Mouse (Mus musculus) small intestine, adult 2 months (tissue): ENCODE measurements around the gene Phf5a. TPM values are rescaled to one million over a fixed set of nuclear protein-coding genes. Genes with fewer than 3 reads are reported as not detected.

ENCODE experiments used
- H3K27ac ChIP-seq: fragments of 200-500 bp; 2 replicates; pipeline ENCODE4 v1.5.1; 2012; ENCODE audit warnings: low read depth, low read length, control low read depth, inconsistent platforms; ENCODE audit not compliant: insufficient read depth
- H3K27me3 ChIP-seq: fragments of 200-500 bp; 2 replicates; pipeline ENCODE4 v1.6.1; 2012; ENCODE audit warnings: mild to moderate bottlenecking, moderate library complexity, low read length, inconsistent platforms; ENCODE audit not compliant: control insufficient read depth, insufficient read depth
- H3K36me3 ChIP-seq: fragments of 200-500 bp; 2 replicates; pipeline ENCODE4 v1.6.1; 2012; ENCODE audit warnings: mild to moderate bottlenecking, low read length, control low read depth, inconsistent platforms; ENCODE audit not compliant: control insufficient read depth, insufficient read depth
- H3K4me1 ChIP-seq: fragments of 200-500 bp; 2 replicates; pipeline ENCODE4 v1.6.1; 2012; ENCODE audit warnings: low read length, inconsistent platforms, mixed read lengths; ENCODE audit not compliant: control insufficient read depth, insufficient read depth, insufficient read length
- H3K4me3 ChIP-seq: fragments of 200-500 bp; 2 replicates; pipeline ENCODE4 v1.5.1; 2012; ENCODE audit warnings: low read depth, mild to moderate bottlenecking, control low read depth, inconsistent platforms, low read length, moderate library complexity
- CTCF ChIP-seq: fragments of 200-500 bp; IDR thresholded peaks from 2 replicates; pipeline ENCODE4 v1.5.1; 2012; ENCODE audit warnings: low read depth, mild to moderate bottlenecking, control low read depth, inconsistent platforms, low read length, moderate library complexity, mixed read lengths; ENCODE audit not compliant: insufficient replicate concordance, insufficient read length; ENCODE audit errors: extremely low read depth
- POLR2A ChIP-seq: fragments of 200-500 bp; IDR thresholded peaks from 2 replicates; pipeline ENCODE4 v1.6.1; 2012; ENCODE audit warnings: low read depth, mild to moderate bottlenecking, control low read depth, inconsistent platforms, low read length, moderate library complexity
- WGBS: fragments of 180-500 bp; shearing (Covaris S2); methylation state at CpG from one replicate; pipeline ENCODE4 v1.1.7; 2018; 5-methylcytosine and 5-hydroxymethylcytosine counted together
- polyA plus RNA-seq: library from polyadenylated mRNA; depleted of rRNA; stranded (reverse); fragments of >200 nt; gene quantifications from 2 replicates; pipeline ENCODE4 v1.2.3, GENCODE M21; 2012; rRNA removed

Phf5a gene
- 22.6 and 47.0 TPM in 2 replicates for polyA plus RNA-seq

DNA sequence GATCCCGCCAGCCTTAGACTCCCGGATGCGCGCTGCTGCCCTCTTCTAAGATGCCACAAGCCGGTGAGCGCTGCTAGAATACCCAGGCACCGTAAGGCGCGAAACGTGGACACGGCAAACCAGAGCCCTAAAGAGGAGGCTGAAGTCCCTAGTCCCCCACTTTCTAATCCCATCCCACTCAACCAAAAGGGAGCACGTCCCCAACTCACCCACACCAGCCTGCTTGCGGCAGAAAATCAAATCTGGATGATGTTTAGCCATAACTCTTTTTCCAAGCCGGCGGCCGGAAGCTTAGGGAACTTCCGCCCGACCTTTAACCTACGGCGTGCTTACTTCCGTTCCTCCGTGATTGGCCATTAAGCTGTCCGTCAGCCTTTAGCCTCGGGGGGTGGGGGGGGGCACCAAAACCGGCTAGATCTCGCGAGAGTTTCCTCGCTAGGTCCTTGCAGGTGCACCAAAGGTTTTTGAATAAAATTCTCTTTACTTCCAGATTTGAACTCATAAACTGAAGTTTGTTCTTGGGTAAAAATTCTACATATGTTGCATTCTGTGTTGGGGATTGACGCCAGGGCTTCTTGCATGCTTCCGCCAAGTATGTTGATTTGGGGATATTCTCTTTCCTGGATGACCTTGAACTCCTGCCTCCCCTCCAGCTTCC lies at the start of gene Phf5a:
Phf5a (minus strand) TSS at position 308 of the 658 bp plus-strand sequence.
- 1% methylated on average over 30 of the region's 30 CpGs for WGBS
- Histone ChIP-seq H3K4me1 (peaks cover 7% of the 10 kb centered on the region; the same call in 1 of the 2 replicates), H3K27me3 (no peaks in the 10 kb centered on the region), H3K4me3 (peak within 1 kb of the TSS; percentile 89), H3K27ac (peak within 1 kb of the TSS; percentile 98), H3K36me3 (peaks cover 33% of the 10 kb centered on the region)
- TF ChIP-seq POLR2A (peak; percentile 43; the same call in 1 of the 2 replicates), CTCF (no peak)

DNA sequence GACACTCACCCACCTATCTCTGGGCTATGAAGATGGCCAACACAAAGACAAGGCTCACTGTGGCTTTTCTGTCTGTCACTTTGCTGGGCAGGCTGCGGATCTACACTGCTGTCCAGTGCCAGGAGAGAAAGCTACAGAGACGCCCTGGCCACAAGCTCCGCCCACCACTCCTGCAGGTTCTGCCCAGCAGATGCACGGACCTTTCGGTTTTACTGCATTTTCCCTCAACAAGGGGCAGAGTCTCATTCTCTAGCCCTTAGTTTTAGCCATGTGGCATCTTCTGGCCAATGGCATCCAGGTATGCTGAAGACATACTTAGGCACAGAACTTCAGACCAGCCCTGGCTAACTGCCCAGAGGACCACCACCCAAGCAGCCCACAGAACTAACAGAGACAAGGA lies 49.5 kb upstream of the Phf5a start:
- Histone ChIP-seq H3K4me1 (peaks cover 7% of the 10 kb centered on the region), H3K36me3 (peaks cover 8% of the 10 kb centered on the region; the same call in 1 of the 2 replicates), H3K4me3 (no peak overlapping the region), H3K27me3 (no peaks in the 10 kb centered on the region), H3K27ac (no peak overlapping the region)
- WGBS = 66% methylated on average over 5 of the region's 5 CpGs
- TF ChIP-seq CTCF = no peak
- TF ChIP-seq POLR2A = no peak

DNA sequence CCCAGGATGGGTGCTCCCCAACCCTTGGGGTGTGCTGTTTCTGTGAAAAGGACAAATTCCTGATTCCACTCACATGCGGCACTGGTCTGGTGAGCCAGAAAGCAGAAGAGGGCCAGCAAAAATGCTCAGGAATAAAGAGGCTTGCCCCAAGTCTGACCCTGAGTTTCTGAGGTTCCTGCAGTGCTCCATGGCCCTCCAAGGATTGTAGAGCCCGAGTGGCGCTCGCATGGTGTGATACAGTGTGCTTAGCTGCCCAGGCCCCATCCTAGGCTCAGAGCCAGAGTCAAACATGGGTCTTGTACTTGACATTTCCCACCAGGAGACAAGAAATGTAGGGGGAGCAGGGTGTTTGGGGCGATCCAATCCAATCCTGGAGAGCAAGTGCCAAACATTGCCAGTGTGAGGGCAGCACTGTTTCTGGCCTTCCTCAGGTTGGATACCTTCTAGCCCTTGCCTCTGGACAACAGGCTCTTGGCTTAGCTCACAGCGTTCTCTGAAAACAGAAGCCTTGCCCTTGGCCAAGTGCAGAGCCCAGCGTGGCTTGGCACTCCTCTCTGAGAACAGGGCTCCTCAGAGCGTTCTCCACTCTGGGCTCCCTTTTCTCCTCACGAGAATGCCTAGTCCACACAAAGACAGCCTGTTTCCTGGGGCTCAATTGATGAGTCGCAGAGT lies 49.0 kb upstream of the Phf5a start:
- no peak overlapping the region for H3K4me3 ChIP-seq
- peaks cover 12% of the 10 kb centered on the region for H3K36me3 ChIP-seq
- H3K4me1 ChIP-seq = peaks cover 4% of the 10 kb centered on the region
- TF ChIP-seq CTCF = no peak
- no peaks in the 10 kb centered on the region for H3K27me3 ChIP-seq
- 88% methylated on average over 10 of the region's 10 CpGs for WGBS
- no peak overlapping the region for H3K27ac ChIP-seq

DNA sequence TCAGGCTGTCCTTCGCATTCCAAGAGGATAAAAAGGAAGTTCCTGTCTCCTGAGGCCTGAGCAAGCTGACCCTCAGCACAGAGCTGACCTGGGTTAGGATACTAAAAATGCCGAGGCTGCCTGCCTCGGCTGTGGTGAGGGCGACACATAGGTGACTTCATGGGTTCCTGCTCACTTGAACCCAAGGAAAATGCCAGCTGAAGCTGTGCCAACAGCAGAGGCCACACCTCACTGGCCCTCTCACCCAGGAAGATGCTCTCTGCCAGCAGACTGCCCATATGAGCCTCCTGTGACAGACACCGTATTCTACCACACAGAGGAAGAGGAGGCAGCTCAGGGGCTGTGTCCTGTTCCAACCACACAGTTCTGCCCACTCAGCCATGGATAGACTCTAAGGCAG lies 47.4 kb upstream of the Phf5a start:
- Histone ChIP-seq H3K36me3 (peaks cover 26% of the 10 kb centered on the region), H3K27ac (no peak overlapping the region), H3K4me1 (no peaks in the 10 kb centered on the region), H3K27me3 (no peaks in the 10 kb centered on the region), H3K4me3 (no peak overlapping the region)
- TF ChIP-seq POLR2A = no peak
- no peak for TF ChIP-seq CTCF
- 62% methylated on average over 5 of the region's 5 CpGs for WGBS

DNA sequence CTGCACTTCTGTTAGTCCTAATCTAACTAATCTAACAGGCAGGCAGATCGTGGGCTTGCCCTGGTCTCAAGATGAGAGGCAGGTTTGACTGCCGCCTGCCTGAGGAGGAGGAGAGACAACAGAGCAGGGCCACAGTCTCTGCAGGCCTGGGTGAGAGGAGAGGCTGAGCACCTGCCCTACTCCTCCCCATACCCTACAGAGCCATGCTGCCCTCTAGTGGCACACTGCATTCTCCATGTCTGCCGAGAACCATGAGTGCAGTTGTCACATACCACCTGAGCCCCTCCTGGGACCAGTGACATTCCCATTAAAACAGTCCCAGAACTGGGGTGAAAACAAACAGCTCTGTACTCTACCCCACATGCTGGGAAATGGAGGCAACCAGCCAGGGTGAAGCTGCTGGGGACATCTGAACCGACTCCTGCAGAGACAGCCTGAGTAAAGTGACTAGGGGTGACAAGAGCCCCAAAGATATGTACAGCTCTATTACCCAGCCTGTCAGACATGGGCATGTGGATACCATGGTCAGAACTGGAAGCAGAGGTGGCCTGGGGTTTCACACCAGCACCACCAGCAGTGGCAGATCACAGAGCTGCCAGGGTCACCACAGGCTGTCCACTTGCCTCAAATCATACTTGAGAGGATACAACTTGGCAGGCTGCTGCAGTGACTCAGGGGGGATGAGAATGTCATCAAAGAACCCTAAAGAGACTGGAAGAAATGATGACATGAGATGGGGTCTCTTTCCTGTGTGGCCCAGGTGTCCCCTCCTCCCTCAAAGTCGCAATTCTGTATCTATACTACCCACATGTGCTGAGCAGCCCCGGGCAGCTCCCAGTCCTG lies 46.1 kb upstream of the Phf5a start:
- TF ChIP-seq CTCF (peak; percentile 81; the same call in 1 of the 2 replicates), POLR2A (no peak)
- Histone ChIP-seq H3K4me3 (no peak overlapping the region), H3K27ac (no peak overlapping the region), H3K4me1 (no peaks in the 10 kb centered on the region), H3K36me3 (peaks cover 38% of the 10 kb centered on the region), H3K27me3 (no peaks in the 10 kb centered on the region)
- 57% methylated on average over 6 of the region's 6 CpGs for WGBS

DNA sequence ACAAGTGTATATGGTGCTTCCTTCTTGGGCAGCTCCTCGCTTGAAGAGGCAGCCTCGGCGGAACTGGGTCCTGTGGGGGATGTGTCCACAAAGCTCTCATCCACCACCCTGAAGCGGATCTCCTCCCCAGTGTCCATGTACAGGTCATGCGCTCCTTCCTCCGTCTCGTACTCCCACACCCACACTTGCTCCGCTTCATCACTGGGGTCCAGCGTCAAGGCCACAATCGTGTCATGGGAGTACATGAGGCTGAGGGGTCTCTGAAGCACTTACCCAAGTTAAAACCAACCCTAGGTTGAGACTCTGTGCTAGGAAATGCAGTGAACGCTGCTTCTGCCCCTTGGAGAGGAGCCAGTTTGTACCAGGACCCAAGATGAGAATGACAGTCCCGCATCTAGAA lies 45.5 kb upstream of the Phf5a start:
- WGBS = 85% methylated on average over 12 of the region's 12 CpGs
- no peak for TF ChIP-seq POLR2A
- no peak for TF ChIP-seq CTCF
- no peak overlapping the region for H3K4me3 ChIP-seq
- no peak overlapping the region for H3K27ac ChIP-seq
- H3K36me3 ChIP-seq = peaks cover 45% of the 10 kb centered on the region
- H3K4me1 ChIP-seq = no peaks in the 10 kb centered on the region
- H3K27me3 ChIP-seq = no peaks in the 10 kb centered on the region

DNA sequence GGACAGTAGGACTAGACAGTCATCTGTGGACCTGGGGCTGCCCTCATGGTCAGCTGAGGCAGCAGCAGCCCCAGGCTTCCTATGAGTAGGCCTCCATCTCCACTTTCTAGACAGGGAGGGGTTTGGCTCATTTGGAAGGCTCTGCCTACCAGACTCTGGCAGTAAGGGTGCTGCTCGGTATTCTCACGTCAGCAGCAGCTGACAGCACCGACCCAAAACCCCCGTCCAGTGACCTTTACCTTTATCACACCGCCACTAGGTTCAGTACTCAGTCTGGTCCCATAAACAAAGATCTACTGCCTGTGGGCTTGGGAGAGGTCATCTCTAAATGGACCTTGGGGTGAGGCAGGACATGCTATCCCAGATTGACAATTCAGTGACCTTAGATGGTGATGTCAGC lies 44.0 kb upstream of the Phf5a start:
- Histone ChIP-seq H3K36me3 (peaks cover 57% of the 10 kb centered on the region), H3K27ac (no peak overlapping the region), H3K4me1 (no peaks in the 10 kb centered on the region), H3K27me3 (no peaks in the 10 kb centered on the region), H3K4me3 (no peak overlapping the region)
- no peak for TF ChIP-seq CTCF
- TF ChIP-seq POLR2A = no peak
- 84% methylated on average over 5 of the region's 5 CpGs for WGBS
